Mouse (Mus musculus): ENCODE measurements at regions not wholly inside any gene's neighbourhood (a gene's known extent, or its start where the extent isn't known, plus 50 kb on each side); places are given as distances from the start of the nearest gene placed in this dataset.

DNA sequence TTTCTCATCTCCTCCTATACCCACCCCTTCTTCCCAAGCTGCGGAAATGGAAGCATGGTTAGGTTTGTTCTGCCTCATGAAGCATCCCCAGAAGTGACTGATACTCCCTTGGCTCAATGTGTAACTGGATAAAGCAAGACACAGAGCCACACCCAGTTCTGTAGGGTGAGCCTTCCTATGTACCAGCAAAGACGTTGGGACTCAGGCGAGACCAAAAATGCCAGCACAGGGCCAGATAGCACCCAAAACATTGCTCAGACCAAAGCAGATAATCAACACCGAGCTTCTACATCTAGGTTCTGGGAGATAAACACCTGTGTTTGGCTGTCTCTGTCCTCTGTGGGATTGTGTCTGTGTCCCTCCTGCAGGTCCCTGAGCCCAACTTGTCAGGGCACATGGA, 212.8 kb upstream of the Irx3 start:
- TF ChIP-seq POLR2A (IDR thresholded peaks at IDR 0.05; ENCODE audit: insufficient read depth, low read depth, low read length) (no peak), EP300 (IDR thresholded peaks at IDR 0.05; ENCODE audit: insufficient read depth, low read depth, low read length) (no peak), CTCF (IDR thresholded peaks at IDR 0.05) (no peak)
